Mouse (Mus musculus) megakaryocyte-erythroid progenitor cell, adult 5 weeks (primary cell): Measurements from ENCODE around the gene Gm3625. TPM values are rescaled to one million over a fixed set of nuclear protein-coding genes. Genes with fewer than 3 reads are reported as not detected.

ENCODE experiments used
- polyA plus RNA-seq: library from polyadenylated mRNA; stranded (reverse); fragments of >175 nt; gene quantifications from 2 replicates; pipeline ENCODE4 v1.2.3, GENCODE M21; 2012

Gene Gm3625
- polyA plus RNA-seq = not detected in 2 replicates

DNA sequence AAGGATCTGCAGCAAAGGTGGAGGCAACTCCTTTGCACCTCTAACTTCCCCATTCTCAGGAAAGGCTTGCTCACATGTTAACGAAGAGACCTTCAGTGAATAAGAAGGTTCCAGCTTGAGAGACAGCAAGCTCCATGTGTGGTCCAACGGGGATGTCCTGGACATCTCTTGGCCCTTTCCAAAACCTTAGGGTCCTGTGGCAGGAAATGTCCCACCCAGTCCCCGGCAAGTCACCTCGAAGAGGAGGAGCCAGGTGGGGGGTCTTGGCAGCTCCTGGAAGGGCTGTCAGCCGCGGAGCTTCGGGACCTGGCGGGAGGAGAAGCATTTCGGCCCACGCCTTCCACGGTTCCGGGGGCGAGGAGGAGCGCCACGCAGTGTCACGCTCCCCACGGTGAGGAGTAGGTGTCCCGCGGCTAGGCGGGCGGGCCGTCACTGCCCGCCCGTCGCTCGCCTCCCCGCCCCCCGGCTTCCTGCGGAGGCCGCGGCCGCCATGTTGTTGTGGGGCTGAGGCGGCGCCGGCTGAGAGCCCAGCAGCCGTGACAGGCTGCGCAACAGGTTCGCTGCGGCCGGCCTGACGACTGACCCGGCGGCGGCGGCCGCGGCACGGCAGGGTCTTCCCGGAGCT is at the start of gene Gm3625, which contains the start of gene Itsn2:
Gene Gm3625, minus strand, starts transcription at position 387 of the 625 bp plus-strand sequence.
Gene Itsn2, plus strand, starts transcription at position 98 of the 625 bp plus-strand sequence.

Other genes starting within 250 kb of the Gm3625 start
- 5.4 and 6.2 TPM in 2 replicates for gene Ncoa1, start 115.7 kb downstream of the Gm3625 start, polyA plus RNA-seq
- gene Itsn2, start 289 bp downstream of the Gm3625 start, polyA plus RNA-seq = 11.5 and 18.4 TPM in 2 replicates
- gene Fam228a, start 145.5 kb upstream of the Gm3625 start, polyA plus RNA-seq = 0.06 TPM in 1 of 2 replicates, not detected in the other
- gene Pfn4, start 176.1 kb upstream of the Gm3625 start, polyA plus RNA-seq = 0.03 and 0.13 TPM in 2 replicates
- gene Fam228b, start 176.3 kb upstream of the Gm3625 start, polyA plus RNA-seq = 2.1 and 3.2 TPM in 2 replicates
- gene Sf3b6, start 224.6 kb upstream of the Gm3625 start, polyA plus RNA-seq = 10.7 and 11.9 TPM in 2 replicates
- gene Fkbp1b, start 248.7 kb upstream of the Gm3625 start, polyA plus RNA-seq = 7.0 and 12.6 TPM in 2 replicates